Mouse (Mus musculus) urinary bladder, adult 18-20 months (tissue): ENCODE data around the gene Naif1.

Experiments
- DNase-seq, 2 experiments: peaks; one replicate each; pipeline ENCODE4 v3.0.0; 2022; ENCODE audit warnings: low spot score in 2 of 2, mixed read lengths in 2 of 2

Naif1 gene

GRCm38 (mm10) chr2:32449761-32450754 is at the start of gene Naif1:
Naif1 (plus strand) TSS chr2:32450457.
- DNase-seq, result no peak

- peak; percentile 83 to 90 for DNase-seq
These were observed 45.6 kb upstream of the Naif1 start for GRCm38 (mm10) chr2:32404663-32405062.

- no peak for DNase-seq
These were observed 43.0 kb upstream of the Naif1 start for GRCm38 (mm10) chr2:32407144-32407824.

- DNase-seq, result no peak
These were observed 41.5 kb upstream of the Naif1 start for GRCm38 (mm10) chr2:32408429-32409424.

- no peak for DNase-seq
These were observed 38.9 kb upstream of the Naif1 start for GRCm38 (mm10) chr2:32411407-32411806.

- DNase-seq, result no peak
These were observed 37.3 kb upstream of the Naif1 start for GRCm38 (mm10) chr2:32412742-32413531.

- no peak for DNase-seq
These were observed 36.3 kb upstream of the Naif1 start for GRCm38 (mm10) chr2:32413936-32414335.

GRCm38 (mm10) chr2:32415801-32416200 is 34.5 kb upstream of the Naif1 start:
- no peak for DNase-seq

- no peak for DNase-seq
These were observed 33.7 kb upstream of the Naif1 start for GRCm38 (mm10) chr2:32416556-32416955.

- no peak for DNase-seq
These were observed 32.8 kb upstream of the Naif1 start for GRCm38 (mm10) chr2:32417486-32417885.

GRCm38 (mm10) chr2:32418430-32419151 is 31.7 kb upstream of the Naif1 start:
- DNase-seq, result no peak

GRCm38 (mm10) chr2:32419359-32419758 is 30.9 kb upstream of the Naif1 start:
- DNase-seq, result peak in 1 of 2 experiments; percentile 55

- no peak for DNase-seq
These were observed 30.1 kb upstream of the Naif1 start for GRCm38 (mm10) chr2:32420066-32420608.

- DNase-seq, result no peak
These were observed 29.6 kb upstream of the Naif1 start for GRCm38 (mm10) chr2:32420647-32421046.

GRCm38 (mm10) chr2:32421851-32422251 is 28.4 kb upstream of the Naif1 start:
- no peak for DNase-seq

GRCm38 (mm10) chr2:32423481-32424331 is 26.6 kb upstream of the Naif1 start:
- DNase-seq, result peak; percentile 59 to 77

GRCm38 (mm10) chr2:32424796-32425195 is 25.5 kb upstream of the Naif1 start:
- no peak for DNase-seq

- DNase-seq, result no peak
These were observed 24.7 kb upstream of the Naif1 start for GRCm38 (mm10) chr2:32425568-32425967.

- no peak for DNase-seq
These were observed 24.1 kb upstream of the Naif1 start for GRCm38 (mm10) chr2:32426141-32426540.
